Mouse (Mus musculus): Measurements from ENCODE around the gene Ush2a. TPM values are rescaled to one million over a fixed set of nuclear protein-coding genes. Genes with fewer than 3 reads are reported as not detected.

The Ush2a gene
- total and polyA plus RNA-seq, 3 experiments = under 0.01 to 0.04 TPM; not detected in 1

- no peak overlapping the region for H3K27ac ChIP-seq (ENCODE audit: control insufficient read depth, low read depth, low read length)
- H3K4me3 ChIP-seq (ENCODE audit: control insufficient read depth in 1 of 2, insufficient read depth in 1 of 2, low read depth in 2 of 2, low read length in 2 of 2) = no peak overlapping the region
- no peaks in the 10 kb centered on the region for H3K36me3 ChIP-seq (ENCODE audit: control insufficient read depth in 1 of 2, insufficient read depth in 2 of 2, low read length in 2 of 2)
- no peaks in the 10 kb centered on the region for H3K9me3 ChIP-seq (replicated peaks; ENCODE audit: insufficient read depth, low read length)
- H3K9ac ChIP-seq (ENCODE audit: control insufficient read depth, low read depth, low read length, poor library complexity, severe bottlenecking) = no peak overlapping the region
- H3K27me3 ChIP-seq (ENCODE audit: control insufficient read depth in 1 of 2, insufficient read depth in 2 of 2, low read length in 2 of 2) = no peaks in the 10 kb centered on the region
- no peaks in the 10 kb centered on the region for H3K4me1 ChIP-seq (ENCODE audit: control insufficient read depth in 1 of 2, insufficient read depth in 2 of 2, low read length in 2 of 2)
- H3K79me2 ChIP-seq (ENCODE audit: control insufficient read depth, insufficient read depth, low read length, poor library complexity) = no peaks in the 10 kb centered on the region
- TF ChIP-seq RCOR1 (IDR thresholded peaks at IDR 0.05; ENCODE audit: low read depth, low read length) (no peak), MYC (IDR thresholded peaks at IDR 0.05; ENCODE audit: low read depth, low read length) (0 out of 2 replicates have a peak, but pooled peaks have one; percentile 27), MAFK (IDR thresholded peaks at IDR 0.05; ENCODE audit: borderline replicate concordance, low read depth, low read length) (no peak), ELF1 (IDR thresholded peaks at IDR 0.05; ENCODE audit: low read depth, low read length) (no peak), SMC3 (IDR thresholded peaks at IDR 0.05; ENCODE audit: low read depth, low read length) (peak; percentile 63), KAT2A (conservative IDR thresholded peaks at IDR 0.05; ENCODE audit: low read depth, low read length) (no peak), RAD21 (IDR thresholded peaks at IDR 0.05; ENCODE audit: low read depth, low read length) (peak; percentile 43), E2F4 (IDR thresholded peaks at IDR 0.05; ENCODE audit: borderline replicate concordance, low read depth, low read length) (no peak), MAZ (IDR thresholded peaks at IDR 0.05; ENCODE audit: low read depth, low read length) (no peak), CTCF (IDR thresholded peaks at IDR 0.05 in 2 of 3, conservative IDR thresholded peaks at IDR 0.05 in 1 of 3; ENCODE audit: control insufficient read depth in 1 of 3, insufficient read depth in 1 of 3, low read depth in 2 of 3, low read length in 3 of 3, poor library complexity in 1 of 3, severe bottlenecking in 1 of 3) (peak; percentile 6 to 55 (median 11); a peak in 2 of 6 replicates), ZKSCAN1 (IDR thresholded peaks at IDR 0.05; ENCODE audit: low read depth, low read length) (no peak), MXI1 (IDR thresholded peaks at IDR 0.05; ENCODE audit: low read depth, low read length) (no peak), HCFC1 (IDR thresholded peaks at IDR 0.05; ENCODE audit: low read depth, low read length) (no peak), ZC3H11A (IDR thresholded peaks at IDR 0.05; ENCODE audit: low read depth, low read length) (peak; percentile 57)
- DNase-seq (ENCODE audit: low read depth, low spot score) = peak; percentile 56
Observed at GRCm38 (mm10) chr1:188543364-188543763, 281.5 kb downstream of the Ush2a start.

GRCm38 (mm10) chr1:188549686-188550085 lies 287.9 kb downstream of the Ush2a start:
- no peak overlapping the region for H3K27ac ChIP-seq (ENCODE audit: control insufficient read depth, low read depth, low read length)

More at GRCm38 (mm10) chr1:188549686-188550085, 287.9 kb downstream of the Ush2a start:
- TF ChIP-seq MAFK (IDR thresholded peaks at IDR 0.05; ENCODE audit: borderline replicate concordance, low read depth, low read length) = no peak
- TF ChIP-seq POLR2AphosphoS2 (IDR thresholded peaks at IDR 0.05; ENCODE audit: low read length) = no peak
- no peak for TF ChIP-seq CHD2 (IDR thresholded peaks at IDR 0.05; ENCODE audit: low read length)
- TF ChIP-seq ZC3H11A (IDR thresholded peaks at IDR 0.05; ENCODE audit: low read depth, low read length) = no peak
- TF ChIP-seq ELF1 (IDR thresholded peaks at IDR 0.05; ENCODE audit: low read depth, low read length) = no peak
- TF ChIP-seq ETS1 (IDR thresholded peaks at IDR 0.05; ENCODE audit: low read depth, low read length) = no peak
- TF ChIP-seq E2F4 (IDR thresholded peaks at IDR 0.05; ENCODE audit: borderline replicate concordance, low read depth, low read length) = no peak
- no peak for TF ChIP-seq MAZ (IDR thresholded peaks at IDR 0.05; ENCODE audit: low read depth, low read length)
- no peak for TF ChIP-seq JUND (IDR thresholded peaks at IDR 0.05; ENCODE audit: low read depth, low read length)
- TF ChIP-seq MYB (IDR thresholded peaks at IDR 0.05; ENCODE audit: low read depth, low read length) = no peak
- TF ChIP-seq CTCF (IDR thresholded peaks at IDR 0.05 in 2 of 3, conservative IDR thresholded peaks at IDR 0.05 in 1 of 3; ENCODE audit: control insufficient read depth in 1 of 3, insufficient read depth in 1 of 3, low read depth in 2 of 3, low read length in 3 of 3, poor library complexity in 1 of 3, severe bottlenecking in 1 of 3) = no peak
- no peak for TF ChIP-seq NELFE (IDR thresholded peaks at IDR 0.05; ENCODE audit: low read depth, low read length)
- TF ChIP-seq NRF1 (IDR thresholded peaks at IDR 0.05; ENCODE audit: insufficient read depth, low read depth, low read length, poor library complexity, severe bottlenecking) = no peak
- no peak for TF ChIP-seq ZKSCAN1 (IDR thresholded peaks at IDR 0.05; ENCODE audit: low read depth, low read length)
- no peak for TF ChIP-seq POLR2AphosphoS5 (IDR thresholded peaks at IDR 0.05; ENCODE audit: borderline replicate concordance, low read depth, low read length)
- no peaks in the 10 kb centered on the region for H3K27me3 ChIP-seq (ENCODE audit: control insufficient read depth in 1 of 2, insufficient read depth in 2 of 2, low read length in 2 of 2)
- no peak overlapping the region for H3K9ac ChIP-seq (ENCODE audit: control insufficient read depth, low read depth, low read length, poor library complexity, severe bottlenecking)
- no peaks in the 10 kb centered on the region for H3K4me1 ChIP-seq (ENCODE audit: control insufficient read depth in 1 of 2, insufficient read depth in 2 of 2, low read length in 2 of 2)
- DNase-seq (ENCODE audit: low read depth, low spot score) = no peak
- no peak overlapping the region for H3K4me3 ChIP-seq (ENCODE audit: control insufficient read depth in 1 of 2, insufficient read depth in 1 of 2, low read depth in 2 of 2, low read length in 2 of 2)
- no peaks in the 10 kb centered on the region for H3K9me3 ChIP-seq (replicated peaks; ENCODE audit: insufficient read depth, low read length)
- no peaks in the 10 kb centered on the region for H3K36me3 ChIP-seq (ENCODE audit: control insufficient read depth in 1 of 2, insufficient read depth in 2 of 2, low read length in 2 of 2)
- no peaks in the 10 kb centered on the region for H3K79me2 ChIP-seq (ENCODE audit: control insufficient read depth, insufficient read depth, low read length, poor library complexity)

Measured in MEL (cell line).